Mouse (Mus musculus) heart, embryonic 12.5 days (tissue): ENCODE data around the gene Etnk1. TPM values are rescaled to one million over a fixed set of nuclear protein-coding genes. Genes with fewer than 3 reads are reported as not detected.

Source experiments
- ATAC-seq: fragments of 200-750 bp; cut with Nextera tagmentation; 2 replicates; pipeline ENCODE4 v1.8.0; 2017; ENCODE audit warnings: moderate TSS enrichment, moderate library complexity; ENCODE audit not compliant: insufficient number of reproducible peaks, low FRiP score
- H3K27ac ChIP-seq: fragments of 300-500 bp; sonication (generic); 2 replicates; pipeline ENCODE4 v1.5.1; 2016; ENCODE audit warnings: mild to moderate bottlenecking, moderate library complexity; ENCODE audit not compliant: poor library complexity, severe bottlenecking
- H3K27me3 ChIP-seq: fragments of 300-500 bp; sonication (generic); replicated peaks from 2 replicates; pipeline ENCODE4 v1.6.1; 2016; ENCODE audit warnings: mild to moderate bottlenecking, moderate library complexity
- H3K36me3 ChIP-seq: fragments of 300-500 bp; sonication (generic); 2 replicates; pipeline ENCODE4 v1.6.1; 2016; ENCODE audit warnings: mild to moderate bottlenecking, moderate library complexity
- H3K4me1 ChIP-seq: fragments of 300-500 bp; sonication (generic); replicated peaks from 2 replicates; pipeline ENCODE4 v1.6.1; 2016; ENCODE audit warnings: mild to moderate bottlenecking
- H3K4me2 ChIP-seq: fragments of 300-500 bp; sonication (generic); 2 replicates; pipeline ENCODE4 v1.6.1; 2016; ENCODE audit warnings: mild to moderate bottlenecking, moderate library complexity
- H3K4me3 ChIP-seq: fragments of 300-500 bp; sonication (generic); 2 replicates; pipeline ENCODE4 v1.5.1; 2016; ENCODE audit warnings: mild to moderate bottlenecking
- H3K9ac ChIP-seq: fragments of 300-500 bp; sonication (generic); 2 replicates; pipeline ENCODE4 v1.6.1; 2016; ENCODE audit warnings: mild to moderate bottlenecking, moderate library complexity
- H3K9me3 ChIP-seq: fragments of 300-500 bp; sonication (generic); replicated peaks from 2 replicates; pipeline ENCODE4 v1.6.1; 2016; ENCODE audit warnings: mild to moderate bottlenecking, moderate library complexity
- WGBS: fragments of 180-500 bp; shearing (Covaris S2); methylation state at CpG from one replicate; pipeline ENCODE4 v1.1.7; 2016; 5-methylcytosine and 5-hydroxymethylcytosine counted together
- polyA plus RNA-seq: library from polyadenylated mRNA; unstranded; fragments of >200 nt; fragmentation: Nextera tagmentation; extraction: Ambion mirVana; gene quantifications from 2 replicates; pipeline ENCODE4 v1.2.1, GENCODE M21; 2016

Etnk1 gene
- polyA plus RNA-seq, result 23.5 and 24.0 TPM in 2 replicates

- 1% methylated on average over 81 of the region's 81 CpGs for WGBS
- peak; percentile 97 for ATAC-seq
Observed at GRCm38 (mm10) chr6:143166452-143167357, at the start of gene Etnk1. Gene Etnk1 (plus strand): TSS chr6:143167221.

GRCm38 (mm10) chr6:143119325-143119724 is 47.7 kb upstream of the Etnk1 start:
- Histone ChIP-seq H3K4me1 (peaks cover 10% of the 10 kb centered on the region), H3K4me3 (no peak overlapping the region), H3K9ac (no peak overlapping the region), H3K9me3 (peaks cover 9% of the 10 kb centered on the region; the same call in 1 of the 2 replicates), H3K4me2 (no peak overlapping the region), H3K27me3 (no peaks in the 10 kb centered on the region), H3K36me3 (no peaks in the 10 kb centered on the region), H3K27ac (no peak overlapping the region)
- 89% methylated on average over 6 of the region's 6 CpGs for WGBS
- no peak for ATAC-seq

More at GRCm38 (mm10) chr6:143166452-143167357, at the start of gene Etnk1:
- H3K4me3 ChIP-seq, result peak within 1 kb of the TSS; percentile 98
- peak within 1 kb of the TSS; percentile 95 for H3K9ac ChIP-seq
- H3K27me3 ChIP-seq, result no peaks in the 10 kb centered on the region
- peaks cover 20% of the 10 kb centered on the region for H3K4me1 ChIP-seq
- H3K27ac ChIP-seq, result peak within 1 kb of the TSS; percentile 92
- peak within 1 kb of the TSS; percentile 95 for H3K4me2 ChIP-seq
- H3K36me3 ChIP-seq, result peaks cover 8% of the 10 kb centered on the region
- no peaks in the 10 kb centered on the region for H3K9me3 ChIP-seq

- H3K4me1 ChIP-seq, result no peaks in the 10 kb centered on the region
- no peak overlapping the region for H3K27ac ChIP-seq
- no peaks in the 10 kb centered on the region for H3K27me3 ChIP-seq
- no peaks in the 10 kb centered on the region for H3K36me3 ChIP-seq
- H3K4me2 ChIP-seq, result no peak overlapping the region
- no peak overlapping the region for H3K9ac ChIP-seq
- no peak overlapping the region for H3K4me3 ChIP-seq
- peaks cover 11% of the 10 kb centered on the region for H3K9me3 ChIP-seq
- ATAC-seq, result no peak
Observed at GRCm38 (mm10) chr6:143125721-143126120, 41.3 kb upstream of the Etnk1 start.

- WGBS, result 72% methylated on average over 7 of the region's 7 CpGs
- Histone ChIP-seq H3K27me3 (no peaks in the 10 kb centered on the region), H3K36me3 (no peaks in the 10 kb centered on the region), H3K27ac (no peak overlapping the region), H3K9ac (no peak overlapping the region), H3K4me2 (no peak overlapping the region), H3K9me3 (peaks cover 10% of the 10 kb centered on the region), H3K4me1 (no peaks in the 10 kb centered on the region), H3K4me3 (no peak overlapping the region)
- ATAC-seq, result no peak
Observed at GRCm38 (mm10) chr6:143129466-143129865, 37.6 kb upstream of the Etnk1 start.

- peaks cover 10% of the 10 kb centered on the region for H3K9me3 ChIP-seq
- no peak for ATAC-seq
- H3K9ac ChIP-seq, result no peak overlapping the region
- no peak overlapping the region for H3K4me3 ChIP-seq
- H3K4me1 ChIP-seq, result no peaks in the 10 kb centered on the region
- no peak overlapping the region for H3K27ac ChIP-seq
- no peaks in the 10 kb centered on the region for H3K36me3 ChIP-seq
- no peaks in the 10 kb centered on the region for H3K27me3 ChIP-seq
- WGBS, result 73% methylated on average over 3 of the region's 3 CpGs
- H3K4me2 ChIP-seq, result no peak overlapping the region
Observed at GRCm38 (mm10) chr6:143129952-143130351, 37.1 kb upstream of the Etnk1 start.

- Histone ChIP-seq H3K9me3 (peaks cover 10% of the 10 kb centered on the region), H3K4me1 (no peaks in the 10 kb centered on the region), H3K27ac (no peak overlapping the region), H3K27me3 (no peaks in the 10 kb centered on the region), H3K4me3 (no peak overlapping the region), H3K9ac (no peak overlapping the region), H3K36me3 (no peaks in the 10 kb centered on the region), H3K4me2 (no peak overlapping the region)
- ATAC-seq, result no peak
- WGBS, result 72% methylated on average over 4 of the region's 4 CpGs
Observed at GRCm38 (mm10) chr6:143130411-143130810, 36.6 kb upstream of the Etnk1 start.

GRCm38 (mm10) chr6:143131895-143132652 is 34.9 kb upstream of the Etnk1 start:
- H3K9ac ChIP-seq, result no peak overlapping the region
- H3K36me3 ChIP-seq, result no peaks in the 10 kb centered on the region
- peaks cover 10% of the 10 kb centered on the region for H3K9me3 ChIP-seq
- no peaks in the 10 kb centered on the region for H3K4me1 ChIP-seq
- no peaks in the 10 kb centered on the region for H3K27me3 ChIP-seq
- H3K4me3 ChIP-seq, result no peak overlapping the region
- WGBS, result 75% methylated on average over 6 of the region's 6 CpGs
- no peak overlapping the region for H3K4me2 ChIP-seq
- no peak for ATAC-seq
- no peak overlapping the region for H3K27ac ChIP-seq

GRCm38 (mm10) chr6:143133150-143133549 is 33.9 kb upstream of the Etnk1 start:
- no peak overlapping the region for H3K4me3 ChIP-seq
- H3K9me3 ChIP-seq, result peaks cover 10% of the 10 kb centered on the region
- no peaks in the 10 kb centered on the region for H3K27me3 ChIP-seq
- H3K4me2 ChIP-seq, result no peak overlapping the region
- H3K9ac ChIP-seq, result no peak overlapping the region
- ATAC-seq, result no peak
- H3K4me1 ChIP-seq, result peaks cover 5% of the 10 kb centered on the region; the same call in 1 of the 2 replicates
- 94% methylated on average over 2 of the region's 2 CpGs for WGBS
- no peak overlapping the region for H3K27ac ChIP-seq
- no peaks in the 10 kb centered on the region for H3K36me3 ChIP-seq

- 91% methylated on average over 13 of the region's 13 CpGs for WGBS
- H3K36me3 ChIP-seq, result no peaks in the 10 kb centered on the region
- peaks cover 6% of the 10 kb centered on the region for H3K9me3 ChIP-seq
- H3K4me3 ChIP-seq, result no peak overlapping the region
- no peak for ATAC-seq
- H3K4me1 ChIP-seq, result peaks cover 5% of the 10 kb centered on the region; the same call in 1 of the 2 replicates
- H3K9ac ChIP-seq, result no peak overlapping the region
- no peak overlapping the region for H3K4me2 ChIP-seq
- no peaks in the 10 kb centered on the region for H3K27me3 ChIP-seq
- no peak overlapping the region for H3K27ac ChIP-seq
Observed at GRCm38 (mm10) chr6:143135097-143135496, 31.9 kb upstream of the Etnk1 start.

GRCm38 (mm10) chr6:143136688-143137087 is 30.3 kb upstream of the Etnk1 start:
- H3K36me3 ChIP-seq, result no peaks in the 10 kb centered on the region
- H3K9ac ChIP-seq, result no peak overlapping the region
- no peak overlapping the region for H3K4me2 ChIP-seq
- peaks cover 5% of the 10 kb centered on the region; the same call in 1 of the 2 replicates for H3K4me1 ChIP-seq
- H3K27me3 ChIP-seq, result no peaks in the 10 kb centered on the region
- no peak overlapping the region for H3K4me3 ChIP-seq
- 97% methylated on average over 7 of the region's 7 CpGs for WGBS
- no peaks in the 10 kb centered on the region for H3K9me3 ChIP-seq
- ATAC-seq, result no peak
- no peak overlapping the region for H3K27ac ChIP-seq

GRCm38 (mm10) chr6:143137341-143137740 is 29.7 kb upstream of the Etnk1 start:
- no peak overlapping the region for H3K9ac ChIP-seq
- WGBS, result 50% methylated on average over 5 of the region's 5 CpGs
- H3K4me2 ChIP-seq, result no peak overlapping the region
- H3K9me3 ChIP-seq, result no peaks in the 10 kb centered on the region
- no peak for ATAC-seq
- H3K4me1 ChIP-seq, result peaks cover 5% of the 10 kb centered on the region; the same call in 1 of the 2 replicates
- H3K27ac ChIP-seq, result no peak overlapping the region
- H3K36me3 ChIP-seq, result no peaks in the 10 kb centered on the region
- no peaks in the 10 kb centered on the region for H3K27me3 ChIP-seq
- no peak overlapping the region for H3K4me3 ChIP-seq
